Mouse (Mus musculus) ES-E14 (cell line): Measurements from ENCODE around the gene Bcas3. TPM values are rescaled to one million over a fixed set of nuclear protein-coding genes. Genes with fewer than 3 reads are reported as not detected.

ENCODE experiments used
- DNase-seq: peaks from one replicate; pipeline ENCODE4 v3.0.0-alpha.2; 2013; ENCODE audit warnings: low read depth, low spot score
- H3K27ac ChIP-seq: 2 replicates; pipeline ENCODE4 v1.5.1; 2012; ENCODE audit warnings: low read depth, mild to moderate bottlenecking, low read length, moderate library complexity, mixed read lengths; ENCODE audit not compliant: poor library complexity, insufficient read depth, severe bottlenecking
- H3K36me3 ChIP-seq: 2 replicates; pipeline ENCODE4 v1.6.1; 2012; ENCODE audit warnings: mild to moderate bottlenecking, low read length, moderate library complexity, mixed read lengths; ENCODE audit not compliant: control insufficient read depth, poor library complexity, insufficient read depth, severe bottlenecking
- H3K4me1 ChIP-seq, 2 experiments: fragments of 150-350 bp in 1 of 2; sonication (generic) in 1 of 2; 2 replicates each; pipeline ENCODE4 v1.6.1; 2012; ENCODE audit warnings: low read length in 2 of 2, mild to moderate bottlenecking in 1 of 2, mixed read lengths in 1 of 2; ENCODE audit not compliant: control insufficient read depth in 2 of 2, insufficient read depth in 2 of 2, poor library complexity in 1 of 2
- H3K4me3 ChIP-seq, 2 experiments: fragments of 150-350 bp in 1 of 2; sonication (generic) in 1 of 2; 2 replicates each; pipeline ENCODE4 v1.5.1; 2012; ENCODE audit warnings: low read length in 2 of 2, low read depth in 1 of 2, mild to moderate bottlenecking in 1 of 2, mixed read lengths in 1 of 2; ENCODE audit not compliant: insufficient read depth in 1 of 2, poor library complexity in 1 of 2, severe bottlenecking in 1 of 2
- H3K9ac ChIP-seq: 2 replicates; pipeline ENCODE4 v1.6.1; 2012; ENCODE audit warnings: low read depth, mild to moderate bottlenecking, low read length, mixed read lengths; ENCODE audit not compliant: poor library complexity, insufficient read depth, severe bottlenecking
- H3K9me3 ChIP-seq: fragments of 150-350 bp; sonication (generic); 2 replicates; pipeline ENCODE4 v1.6.1; 2012; ENCODE audit warnings: low read depth, mild to moderate bottlenecking, low read length; ENCODE audit not compliant: control insufficient read depth, insufficient read depth
- CHD2 ChIP-seq: IDR thresholded peaks from 2 replicates; pipeline ENCODE4 v1.6.1; 2014; ENCODE audit warnings: mild to moderate bottlenecking, low read depth, low read length, inconsistent platforms
- HCFC1 ChIP-seq: IDR thresholded peaks from 2 replicates; pipeline ENCODE4 v1.6.1; 2012; ENCODE audit warnings: low read length, inconsistent platforms, borderline replicate concordance; ENCODE audit not compliant: insufficient read depth
- MAFK ChIP-seq: IDR thresholded peaks from 2 replicates; pipeline ENCODE4 v1.6.1; 2014; ENCODE audit warnings: mild to moderate bottlenecking, low read depth, low read length, inconsistent platforms; ENCODE audit not compliant: insufficient read depth
- ZC3H11A ChIP-seq: IDR thresholded peaks from 2 replicates; pipeline ENCODE4 v1.6.1; 2012; ENCODE audit warnings: low read depth, mild to moderate bottlenecking, inconsistent platforms, low read length, borderline replicate concordance
- ZNF384 ChIP-seq: IDR thresholded peaks from 2 replicates; pipeline ENCODE4 v1.6.1; 2012; ENCODE audit warnings: low read depth, low read length, inconsistent platforms
- in situ Hi-C, 2 experiments: fragments of 600-800 bp; cut with MboI; formaldehyde crosslinking; loops; one replicate each; pipeline ENCODE4 v1.15.1; 2025; ENCODE audit warnings: low sequenced_read_pairs in 2 of 2, inconsistent platforms in 1 of 2; ENCODE audit not compliant: unreplicated experiment in 2 of 2
- total RNA-seq: library from RNA; depleted of rRNA; stranded (reverse); fragments of 300-350 nt; gene quantifications from 2 replicates; pipeline ENCODE4 v1.2.3, GENCODE M21; 2012; rRNA removed

Bcas3 gene
- 23.6 and 26.9 TPM in 2 replicates for total RNA-seq

DNA sequence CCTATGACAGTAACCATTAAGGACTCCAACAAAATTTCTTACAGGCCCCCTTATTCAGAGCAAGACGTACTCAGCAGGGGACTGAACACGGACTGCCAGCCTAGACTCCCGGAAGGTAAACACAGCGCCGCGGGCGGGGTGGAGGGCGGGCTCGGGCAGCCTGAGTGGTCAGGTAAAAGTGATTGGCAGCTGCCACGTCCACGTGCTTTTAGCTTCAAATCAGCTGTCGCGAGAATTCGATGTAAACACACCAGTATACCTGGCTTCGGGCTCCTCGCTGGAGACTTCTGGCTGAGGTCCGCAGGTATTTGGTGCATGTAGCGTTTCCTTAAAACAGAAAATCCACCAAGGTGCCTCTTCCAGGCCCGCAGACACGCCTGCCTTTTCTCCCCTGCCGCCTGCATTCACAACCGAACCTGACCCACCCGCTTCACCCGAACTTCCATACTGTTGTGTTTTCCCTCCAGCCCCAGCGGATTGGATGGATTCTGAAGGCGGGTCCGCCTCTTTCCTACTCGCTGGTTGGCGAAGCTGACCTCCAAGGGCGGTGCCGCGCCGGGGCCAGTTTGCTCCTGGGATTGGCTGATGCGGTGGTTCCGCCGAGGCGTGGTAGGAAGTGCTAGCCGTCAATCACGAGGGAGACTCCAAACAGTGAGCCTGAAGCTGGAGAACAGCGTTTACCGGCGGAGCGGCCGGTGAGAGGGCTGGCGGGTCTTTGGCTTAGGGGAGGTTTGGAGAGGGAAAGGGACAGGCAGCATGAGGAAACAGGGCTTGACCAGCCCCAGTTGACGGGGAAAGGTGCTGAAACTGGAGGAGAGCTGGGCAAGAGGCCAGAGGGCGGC is at the start of gene Bcas3:
Bcas3 (plus strand) TSS at position 629 of the 842 bp plus-strand sequence.
- H3K9ac ChIP-seq: peak within 1 kb of the TSS; percentile 93
- in situ Hi-C loops: no loop called here
- H3K27ac ChIP-seq: no peak within 1 kb of the TSS
- H3K4me1 ChIP-seq: 0 out of 4 replicates have a peak, but pooled peaks cover 0 to 2% of the 10 kb centered on the region in 2 experiments
- TF ChIP-seq CHD2 (peak; percentile 85), HCFC1 (peak; percentile 41; the same call in 1 of the 2 replicates), MAFK (no peak)
- 0 out of 2 replicates have a peak, but pooled peaks cover 4% of the 10 kb centered on the region for H3K36me3 ChIP-seq
- H3K4me3 ChIP-seq: peak within 1 kb of the TSS; percentile 92
- DNase-seq: peak; percentile 97
- H3K9me3 ChIP-seq: no peaks in the 10 kb centered on the region

DNA sequence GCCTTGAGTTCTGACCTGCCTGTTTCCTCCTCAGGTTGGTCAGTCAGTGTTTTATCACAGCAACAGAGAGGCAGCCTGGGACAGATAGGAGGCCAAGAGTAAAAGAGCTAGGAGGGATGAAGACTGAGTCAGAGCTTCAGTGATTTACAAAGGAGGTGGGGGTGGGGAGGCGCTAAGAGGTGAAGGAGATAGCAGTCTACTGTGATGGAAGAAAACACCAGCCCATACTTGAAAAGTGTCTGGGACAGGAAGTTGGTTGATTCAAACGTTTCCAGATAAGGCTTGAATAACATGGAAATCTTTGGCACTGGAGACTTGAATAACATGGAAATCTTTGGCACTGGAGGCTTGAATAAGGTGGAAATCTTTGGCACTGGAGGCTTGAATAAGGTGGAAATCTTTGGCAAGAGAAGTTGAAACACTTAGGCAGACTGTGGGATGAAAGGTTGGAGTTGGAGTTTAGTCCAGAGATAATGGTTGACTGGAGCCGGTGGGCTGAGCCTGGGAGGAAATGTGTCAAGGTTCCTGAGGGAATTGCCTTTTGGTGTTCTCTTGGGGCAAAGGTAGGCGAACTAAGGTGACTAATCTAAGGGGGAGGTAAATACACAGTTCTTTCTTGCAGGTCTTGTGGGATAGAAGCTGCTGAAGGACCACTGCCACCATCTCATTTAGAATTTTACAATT is 46.2 kb upstream of the Bcas3 start:
- no peak for TF ChIP-seq ZC3H11A
- no peak for TF ChIP-seq HCFC1
- no peak for TF ChIP-seq ZNF384
- no peak for TF ChIP-seq CHD2
- no peak for TF ChIP-seq MAFK
- Histone ChIP-seq H3K27ac (no peak overlapping the region), H3K4me3 (no peak overlapping the region)

DNA sequence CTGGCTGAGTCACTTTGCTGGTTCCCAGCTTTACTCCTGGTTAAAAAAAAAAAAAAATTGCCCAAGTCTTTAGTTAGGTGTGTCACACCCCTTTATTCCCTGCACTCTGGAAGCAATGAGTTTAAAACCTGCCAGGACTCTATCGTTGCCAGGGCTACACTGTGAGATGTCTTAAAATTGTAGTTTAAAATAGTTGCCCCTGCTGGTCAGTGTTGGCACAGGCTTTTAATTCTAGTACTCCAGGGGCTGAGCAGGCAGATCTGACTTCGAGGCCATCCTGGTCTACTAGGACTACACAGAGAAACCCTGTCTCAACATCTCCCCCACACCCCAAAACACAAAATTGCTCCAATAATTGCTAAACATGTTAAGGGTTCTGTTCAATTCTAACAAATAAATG is 44.2 kb upstream of the Bcas3 start:
- Histone ChIP-seq H3K4me1 (peaks cover 0 to 3% of the 10 kb centered on the region in 2 experiments; a peak in 1 of 4 replicates), H3K9ac (no peak overlapping the region), H3K27ac (no peak overlapping the region), H3K9me3 (no peaks in the 10 kb centered on the region), H3K36me3 (no peaks in the 10 kb centered on the region), H3K4me3 (no peak overlapping the region)
- no peak for DNase-seq
- no peak for TF ChIP-seq CHD2
- no peak for TF ChIP-seq ZNF384
- TF ChIP-seq MAFK: no peak
- TF ChIP-seq HCFC1: no peak
- TF ChIP-seq ZC3H11A: no peak
- in situ Hi-C loops: no loop called here

More for the DNA sequence above, 46.2 kb upstream of the Bcas3 start:
- Histone ChIP-seq H3K9ac (no peak overlapping the region), H3K36me3 (no peaks in the 10 kb centered on the region), H3K4me1 (peaks cover 0 to 3% of the 10 kb centered on the region in 2 experiments; a peak in 1 of 4 replicates), H3K9me3 (no peaks in the 10 kb centered on the region)
- in situ Hi-C loops: no loop called here
- no peak for DNase-seq

DNA sequence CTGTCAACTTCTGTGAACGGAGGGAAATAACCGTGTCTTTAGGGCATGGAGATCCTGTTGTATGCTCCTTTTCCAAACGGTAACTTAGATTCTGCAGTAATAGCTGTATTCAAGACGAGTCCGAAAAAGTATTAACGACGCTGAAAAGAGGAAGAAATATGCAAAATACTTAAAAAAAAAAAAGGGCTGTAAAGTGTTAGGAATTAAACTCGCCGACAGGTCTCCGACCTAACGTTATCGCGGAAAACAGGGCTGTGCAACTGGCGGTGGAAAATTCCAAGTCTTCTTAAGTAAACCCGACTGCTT is 42.6 kb upstream of the Bcas3 start:
- H3K9me3 ChIP-seq: no peaks in the 10 kb centered on the region
- no peak for TF ChIP-seq HCFC1
- no peak for TF ChIP-seq MAFK
- in situ Hi-C loops: no loop called here
- peak overlapping the region; percentile 79 for H3K9ac ChIP-seq
- H3K4me3 ChIP-seq: peak overlapping the region; percentile 59 to 81
- H3K36me3 ChIP-seq: no peaks in the 10 kb centered on the region
- H3K4me1 ChIP-seq: peaks cover 0 to 3% of the 10 kb centered on the region in 2 experiments; a peak in 1 of 4 replicates
- no peak for DNase-seq
- peak overlapping the region; percentile 38 for H3K27ac ChIP-seq
